Mouse (Mus musculus) brain, embryonic 14.5 days (tissue): ENCODE data around the gene Pitpnc1.

Source experiments
- CTCF ChIP-seq: fragments of 200-500 bp; IDR thresholded peaks from 2 replicates; pipeline ENCODE4 v1.5.1; 2012; ENCODE audit warnings: inconsistent platforms, mild to moderate bottlenecking, moderate library complexity, borderline replicate concordance; ENCODE audit not compliant: insufficient read depth, insufficient read length; ENCODE audit errors: extremely low read depth
- POLR2A ChIP-seq: fragments of 200-500 bp; IDR thresholded peaks from 2 replicates; pipeline ENCODE4 v1.6.1; 2012; ENCODE audit warnings: mild to moderate bottlenecking, inconsistent platforms, borderline replicate concordance; ENCODE audit not compliant: poor library complexity, insufficient read depth, insufficient read length, severe bottlenecking; ENCODE audit errors: extremely low read depth

GRCm38 (mm10) chr11:107484341-107484740, 13.8 kb upstream of the Pitpnc1 start:
- TF ChIP-seq POLR2A (no peak), CTCF (no peak)
